Mouse (Mus musculus) spleen, adult 10 weeks (tissue): ENCODE data around the gene Rrm2. TPM values are rescaled to one million over a fixed set of nuclear protein-coding genes. Genes with fewer than 3 reads are reported as not detected.

Experiments used
- polyA plus RNA-seq: library from polyadenylated mRNA; stranded (reverse); fragments of 350-450 nt; fragmentation: Illumina TruSeq; extraction: RNeasy Lipid Tissue Mini Kit (QIAGEN cat#74804); gene quantifications from one replicate; pipeline ENCODE4 v1.2.3, GENCODE M21; 2015; ENCODE audit warnings: low replicate concordance; ENCODE audit not compliant: insufficient read depth

Gene Rrm2
- 45.7 TPM for polyA plus RNA-seq

DNA sequence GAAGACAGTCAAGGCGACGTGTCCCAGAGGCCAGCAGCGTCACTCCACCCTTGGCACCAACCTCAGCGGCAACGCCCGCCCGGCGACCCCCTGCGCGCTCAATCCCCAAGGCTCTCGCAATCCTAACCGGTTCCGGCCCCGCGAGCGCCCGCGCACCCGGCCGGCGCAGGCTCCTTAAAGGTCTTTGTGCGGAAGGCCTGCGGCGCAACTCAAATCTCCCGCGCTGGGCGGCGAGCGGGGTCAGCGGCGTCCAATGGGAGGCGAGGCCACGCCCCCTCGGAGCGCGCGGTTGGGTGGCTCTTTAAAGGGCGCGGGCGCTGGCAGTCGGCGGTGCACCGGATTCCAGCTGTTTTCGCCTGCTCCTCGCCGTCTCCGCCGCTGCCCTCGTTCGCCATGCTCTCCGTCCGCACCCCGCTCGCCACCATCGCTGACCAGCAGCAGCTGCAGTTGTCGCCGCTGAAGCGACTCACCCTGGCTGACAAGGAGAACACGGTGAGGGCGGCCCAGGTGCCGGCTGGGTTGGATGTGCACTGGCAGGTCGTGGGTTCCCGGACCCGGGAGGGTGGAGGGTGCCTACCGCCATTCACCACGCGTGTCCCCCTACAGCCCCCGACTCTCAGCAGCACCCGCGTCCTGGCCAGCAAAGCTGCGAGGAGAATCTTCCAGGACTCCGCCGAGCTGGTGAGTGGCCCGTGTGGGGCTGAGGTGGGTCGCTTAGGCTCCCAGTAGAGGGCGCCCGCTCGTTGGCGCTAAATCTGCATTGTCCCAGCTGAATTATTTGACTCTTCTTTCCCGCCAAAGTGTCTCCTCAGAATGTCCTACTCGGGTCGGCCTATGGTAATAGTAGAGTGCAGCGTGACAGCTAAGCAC lies at the start of gene Rrm2:
Rrm2 (plus strand) TSS at position 288 of the 870 bp plus-strand sequence.

GRCm38 (mm10) chr12:24681286-24682023 lies 26.6 kb upstream of the Rrm2 start, which contains the start of gene Cys1:
Cys1 (minus strand) TSS chr12:24681813.

Other genes with a start within 250 kb of the Rrm2 start
- gene Taf1b, start 209.9 kb upstream of the Rrm2 start, polyA plus RNA-seq = 43.3 TPM
- gene Grhl1, start 136.0 kb upstream of the Rrm2 start, polyA plus RNA-seq = 1.5 TPM
- 9.4 TPM for gene Klf11, start 57.0 kb upstream of the Rrm2 start, polyA plus RNA-seq
- 3.3 TPM for gene Cys1, start 26.4 kb upstream of the Rrm2 start, polyA plus RNA-seq
- gene Mboat2, start 122.6 kb downstream of the Rrm2 start, polyA plus RNA-seq = 0.99 TPM